Mouse (Mus musculus): ENCODE results near the gene Mrps18a. TPM values are rescaled to one million over a fixed set of nuclear protein-coding genes. Genes with fewer than 3 reads are reported as not detected.

Mrps18a gene
- polyA plus RNA-seq, 1 experiment from 2014 or later = 166 TPM

DNA sequence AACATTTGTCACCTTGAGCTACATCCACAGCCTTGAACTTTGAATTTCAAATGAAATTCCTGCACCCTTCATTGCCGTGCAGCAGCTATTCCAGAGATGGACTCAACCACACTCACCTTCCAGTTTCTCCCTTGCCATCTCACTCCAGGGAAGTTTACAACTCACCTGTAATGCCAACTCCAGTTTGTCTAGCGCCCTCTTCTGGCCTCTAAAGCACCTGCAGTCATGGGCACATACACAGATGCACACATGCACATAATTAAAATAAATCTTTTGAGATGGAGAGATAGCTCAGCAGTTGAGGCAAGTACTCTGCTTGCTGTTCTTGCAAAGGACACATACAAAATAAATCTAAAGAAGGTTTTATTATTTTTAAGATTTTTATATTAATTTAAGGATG is 31.7 kb upstream of the Mrps18a start:
- 69% methylated on average over 2 of the region's 2 CpGs for WGBS
- Histone ChIP-seq H3K4me3 (no peak overlapping the region), H3K4me1 (peaks cover 31% of the 10 kb centered on the region), H3K9me3 (0 out of 2 replicates have a peak, but pooled peaks cover 4% of the 10 kb centered on the region), H3K27ac (no peak overlapping the region), H3K36me3 (no peaks in the 10 kb centered on the region), H3K27me3 (ENCODE audit: insufficient read depth, poor library complexity, severe bottlenecking) (peaks cover 1% of the 10 kb centered on the region)
- DNase-seq (ENCODE audit: low spot score) = no peak

DNA sequence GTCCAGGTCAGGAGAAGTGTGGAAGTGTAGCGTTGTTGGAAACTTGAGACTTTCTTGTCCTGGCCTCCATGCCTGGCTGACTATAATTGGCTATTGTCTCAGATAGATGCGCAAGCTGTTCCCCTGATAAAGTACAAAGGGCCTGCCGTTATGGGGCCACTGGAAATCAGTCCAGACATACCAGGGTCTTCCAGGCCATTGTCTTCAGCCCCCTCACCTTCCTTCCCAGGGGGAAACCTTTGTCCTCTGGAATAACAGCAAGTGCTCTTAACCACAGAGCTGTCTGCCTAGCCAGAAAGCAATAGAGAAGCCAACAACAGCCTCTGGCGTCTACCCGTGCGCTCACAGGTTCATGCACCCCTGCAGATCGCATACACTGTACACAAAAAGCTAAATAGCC is 30.4 kb upstream of the Mrps18a start:
- Histone ChIP-seq H3K27ac (no peak overlapping the region; the same call in 1 of the 2 replicates), H3K4me3 (no peak overlapping the region)
- whole genome bisulfite sequencing = 38% methylated on average over 7 of the region's 7 CpGs

DNA sequence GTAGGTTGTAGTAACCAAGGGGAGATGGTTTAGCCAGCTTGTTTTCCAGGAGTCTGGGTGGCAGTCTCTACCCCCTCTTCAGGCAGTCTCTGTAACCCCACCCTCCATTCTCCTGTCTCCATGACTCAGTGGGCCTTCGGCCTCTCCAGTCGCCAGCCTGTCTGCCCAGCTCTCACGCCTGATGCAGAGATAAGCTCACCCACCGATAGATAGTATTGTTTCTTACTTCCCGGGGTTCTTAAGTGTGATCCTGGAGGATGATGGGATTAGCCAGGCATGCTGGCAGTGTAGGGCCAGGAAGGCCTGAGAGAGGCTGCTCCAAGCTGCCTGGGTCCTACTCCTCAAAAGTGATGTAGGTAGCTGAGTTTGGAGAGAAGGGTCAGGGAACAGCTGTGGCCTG is 29.7 kb upstream of the Mrps18a start:
- Histone ChIP-seq H3K4me3 (no peak overlapping the region), H3K4me1 (peaks cover 39% of the 10 kb centered on the region), H3K36me3 (no peaks in the 10 kb centered on the region), H3K9me3 (0 out of 2 replicates have a peak, but pooled peaks cover 4% of the 10 kb centered on the region), H3K27ac (peak overlapping the region; percentile 64; the same call in 1 of the 2 replicates), H3K27me3 (ENCODE audit: insufficient read depth, poor library complexity, severe bottlenecking) (peaks cover 4% of the 10 kb centered on the region)
- DNase-seq (ENCODE audit: low spot score) = no peak
- 14% methylated on average over 5 of the region's 5 CpGs for WGBS

More for the DNA sequence above, 30.4 kb upstream of the Mrps18a start:
- no peak for DNase-seq (ENCODE audit: low spot score)
- no peaks in the 10 kb centered on the region for H3K36me3 ChIP-seq
- peaks cover 4% of the 10 kb centered on the region for H3K27me3 ChIP-seq (ENCODE audit: insufficient read depth, poor library complexity, severe bottlenecking)
- H3K4me1 ChIP-seq = peaks cover 38% of the 10 kb centered on the region
- 0 out of 2 replicates have a peak, but pooled peaks cover 4% of the 10 kb centered on the region for H3K9me3 ChIP-seq

DNA sequence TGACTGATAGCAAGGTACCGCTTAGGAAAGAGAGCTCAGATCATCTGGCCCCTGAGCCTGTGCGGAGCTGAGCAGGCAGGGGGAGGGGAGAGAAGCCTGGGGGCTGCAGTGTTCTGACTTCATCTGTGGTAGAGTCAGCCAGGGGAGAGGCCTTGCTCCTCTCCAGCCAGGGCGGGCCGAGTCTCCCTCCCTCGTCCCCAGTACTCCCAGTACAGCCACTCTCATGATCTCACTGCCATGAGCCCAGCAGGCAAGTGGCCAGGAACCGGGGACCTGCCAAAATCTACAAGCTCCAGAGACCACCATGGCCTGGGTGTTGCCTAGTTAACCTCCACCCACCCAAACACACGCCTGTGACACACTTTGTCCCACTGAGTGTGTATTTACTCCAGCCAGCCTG is 29.1 kb upstream of the Mrps18a start:
- WGBS = 38% methylated on average over 7 of the region's 7 CpGs
- DNase-seq (ENCODE audit: low spot score) = no peak
- Histone ChIP-seq H3K36me3 (no peaks in the 10 kb centered on the region), H3K4me1 (peaks cover 45% of the 10 kb centered on the region), H3K4me3 (no peak overlapping the region), H3K27ac (peak overlapping the region; percentile 64), H3K27me3 (ENCODE audit: insufficient read depth, poor library complexity, severe bottlenecking) (peaks cover 4% of the 10 kb centered on the region), H3K9me3 (0 out of 2 replicates have a peak, but pooled peaks cover 4% of the 10 kb centered on the region)

DNA sequence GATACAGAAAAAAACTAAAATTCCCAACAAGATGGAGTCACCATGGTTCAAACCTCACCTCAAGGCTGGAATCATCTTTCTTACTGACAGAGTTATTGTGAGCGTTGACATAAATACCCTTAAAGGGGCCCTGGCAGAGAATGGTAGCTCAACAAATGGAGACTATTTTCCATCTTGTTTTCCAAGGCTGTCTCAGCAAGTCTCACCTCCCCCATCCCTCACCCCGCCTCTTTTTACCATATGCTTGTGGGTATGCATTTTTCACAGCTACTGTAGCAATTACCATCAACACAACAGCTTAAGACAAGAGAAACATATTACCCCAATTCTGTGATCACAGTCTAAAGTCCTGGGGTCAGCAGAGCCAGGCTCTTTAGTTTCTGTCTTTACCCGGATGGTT is 27.4 kb upstream of the Mrps18a start:
- Histone ChIP-seq H3K27ac (peak overlapping the region; percentile 85; the same call in 1 of the 2 replicates), H3K4me1 (peaks cover 54% of the 10 kb centered on the region), H3K36me3 (no peaks in the 10 kb centered on the region), H3K4me3 (no peak overlapping the region), H3K9me3 (0 out of 2 replicates have a peak, but pooled peaks cover 4% of the 10 kb centered on the region), H3K27me3 (ENCODE audit: insufficient read depth, poor library complexity, severe bottlenecking) (peaks cover 5% of the 10 kb centered on the region; the same call in 1 of the 2 replicates)
- WGBS = 81% methylated on average over 3 of the region's 3 CpGs
- no peak for DNase-seq (ENCODE audit: low spot score)

DNA sequence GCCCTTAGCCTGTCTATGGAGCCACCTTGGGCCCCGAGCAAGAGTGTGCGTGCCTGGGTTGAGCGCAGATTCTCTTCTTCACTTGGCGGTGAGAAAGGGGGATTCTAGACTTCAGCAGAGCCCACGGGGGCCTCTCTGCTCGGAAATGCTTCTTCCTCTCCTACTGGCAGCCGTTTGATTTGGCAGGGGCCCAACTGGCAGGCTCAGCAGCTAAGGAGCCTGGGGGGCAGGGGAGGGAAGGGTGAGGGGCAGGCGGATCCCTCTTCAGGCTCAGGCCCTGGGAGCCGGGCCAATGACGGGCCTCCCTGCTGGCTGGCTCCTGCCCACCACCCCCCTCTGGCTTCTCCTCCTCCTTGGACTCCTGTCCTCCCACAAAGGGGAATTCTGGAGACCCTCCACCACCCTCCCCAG is 26.7 kb upstream of the Mrps18a start:
- peak overlapping the region; percentile 85 for H3K27ac ChIP-seq
- peaks cover 54% of the 10 kb centered on the region for H3K4me1 ChIP-seq
- H3K36me3 ChIP-seq = no peaks in the 10 kb centered on the region
- 8% methylated on average over 10 of the region's 10 CpGs for WGBS
- peaks cover 12% of the 10 kb centered on the region for H3K27me3 ChIP-seq (ENCODE audit: insufficient read depth, poor library complexity, severe bottlenecking)
- peak; percentile 88 for DNase-seq (ENCODE audit: low spot score)
- H3K9me3 ChIP-seq = 0 out of 2 replicates have a peak, but pooled peaks cover 1% of the 10 kb centered on the region
- H3K4me3 ChIP-seq = peak overlapping the region; percentile 38

DNA sequence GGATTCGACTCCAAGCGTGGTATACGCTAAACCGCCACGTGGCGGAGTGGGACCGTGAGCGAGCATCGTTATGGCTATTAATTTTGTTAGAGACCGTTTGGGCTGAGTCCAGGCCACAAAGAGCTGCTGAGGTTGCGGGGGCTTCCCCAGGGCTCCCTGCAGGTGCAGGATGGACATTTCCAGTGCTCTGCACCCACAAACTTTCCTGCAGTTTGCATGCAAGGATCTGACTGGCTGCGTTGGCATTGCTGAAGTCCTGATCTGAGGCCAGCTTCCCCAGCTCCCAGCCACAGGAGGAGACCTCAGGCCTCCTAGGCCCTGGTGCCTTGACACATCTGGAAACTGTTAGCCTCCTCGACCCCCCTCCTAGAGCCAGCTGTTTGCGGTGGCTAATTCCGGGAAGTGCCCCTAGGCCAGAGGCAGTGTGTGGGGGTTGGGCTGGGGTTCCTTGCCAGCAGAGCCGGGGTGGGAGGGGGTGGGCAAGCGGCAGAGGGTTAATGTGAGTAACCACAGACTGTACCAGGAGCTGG is 24.4 kb upstream of the Mrps18a start:
- H3K27ac ChIP-seq = peak overlapping the region; percentile 74
- 58% methylated on average over 17 of the region's 17 CpGs for WGBS
- peaks cover 14% of the 10 kb centered on the region for H3K27me3 ChIP-seq (ENCODE audit: insufficient read depth, poor library complexity, severe bottlenecking)
- peaks cover 37% of the 10 kb centered on the region for H3K4me1 ChIP-seq
- no peak for DNase-seq (ENCODE audit: low spot score)
- no peak overlapping the region for H3K4me3 ChIP-seq
- H3K36me3 ChIP-seq = no peaks in the 10 kb centered on the region
- H3K9me3 ChIP-seq = no peaks in the 10 kb centered on the region

DNA sequence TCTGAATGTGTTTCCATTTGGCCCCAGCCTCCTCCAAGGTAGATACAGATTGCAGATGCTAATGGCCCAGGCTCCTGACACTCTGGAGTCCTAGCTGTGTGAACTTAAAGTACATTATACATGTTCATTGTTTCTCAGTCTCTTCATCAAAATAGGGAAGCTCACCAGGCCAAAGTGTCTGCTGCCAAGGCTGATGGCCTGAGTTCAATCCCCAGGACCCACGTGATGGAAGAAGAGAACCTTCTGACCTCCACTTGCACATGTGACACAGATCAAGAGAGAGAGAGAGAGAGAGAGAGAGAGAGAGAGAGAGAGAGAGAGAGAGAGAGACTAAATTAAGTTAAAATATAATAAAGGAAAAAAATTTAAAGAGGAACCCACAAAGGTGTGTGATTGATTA is 19.4 kb upstream of the Mrps18a start:
- 90% methylated on average over 1 of the region's 1 CpGs for WGBS
- Histone ChIP-seq H3K9me3 (no peaks in the 10 kb centered on the region), H3K4me3 (no peak overlapping the region), H3K27me3 (ENCODE audit: insufficient read depth, poor library complexity, severe bottlenecking) (peaks cover 20% of the 10 kb centered on the region), H3K36me3 (no peaks in the 10 kb centered on the region), H3K27ac (no peak overlapping the region), H3K4me1 (peaks cover 16% of the 10 kb centered on the region)
- DNase-seq (ENCODE audit: low spot score) = no peak

DNA sequence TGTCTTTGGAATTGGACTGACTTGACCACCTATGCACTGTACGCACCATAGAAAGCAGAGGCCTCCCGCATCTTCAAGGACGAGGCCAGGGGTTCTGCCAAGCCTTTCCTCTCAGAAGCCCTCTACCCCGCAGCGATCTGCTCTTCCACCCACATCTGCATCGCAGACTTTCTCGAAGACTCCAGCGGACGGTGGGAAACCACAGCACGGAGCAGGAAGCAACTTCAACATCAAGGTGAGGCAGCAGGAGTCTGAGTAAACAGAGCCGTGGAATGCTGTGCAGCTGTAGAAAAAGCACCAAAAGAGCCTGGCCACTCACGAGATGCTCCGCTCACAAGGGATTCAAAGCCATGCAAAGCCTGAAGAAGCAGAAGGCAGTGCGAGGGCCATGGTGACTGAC is 18.9 kb upstream of the Mrps18a start:
- H3K36me3 ChIP-seq = no peaks in the 10 kb centered on the region
- no peak overlapping the region for H3K27ac ChIP-seq
- no peak overlapping the region for H3K4me3 ChIP-seq
- WGBS = 69% methylated on average over 14 of the region's 14 CpGs
- DNase-seq (ENCODE audit: low spot score) = no peak
- H3K4me1 ChIP-seq = peaks cover 11% of the 10 kb centered on the region
- peaks cover 25% of the 10 kb centered on the region for H3K27me3 ChIP-seq (ENCODE audit: insufficient read depth, poor library complexity, severe bottlenecking)
- H3K9me3 ChIP-seq = no peaks in the 10 kb centered on the region

DNA sequence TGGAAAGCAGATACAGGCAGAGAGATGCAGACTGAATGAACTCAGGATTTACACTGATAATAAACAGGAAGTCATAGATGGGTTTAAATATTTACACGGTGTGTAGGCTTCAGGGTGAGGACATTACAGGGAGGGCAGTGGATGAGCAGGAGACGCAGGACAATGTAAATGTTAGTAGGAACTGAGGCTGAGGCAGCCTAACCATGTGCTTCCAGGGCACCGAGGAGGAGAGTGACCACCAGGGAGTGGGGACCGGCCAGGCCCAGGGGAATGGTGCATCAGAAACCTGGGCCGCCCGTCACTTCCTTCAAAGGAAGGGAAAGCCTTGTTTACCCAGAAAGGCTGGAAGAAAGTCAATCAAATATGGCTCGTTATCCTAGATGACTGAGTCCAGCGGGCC is 12.3 kb upstream of the Mrps18a start:
- Histone ChIP-seq H3K36me3 (no peaks in the 10 kb centered on the region), H3K4me1 (peaks cover 12% of the 10 kb centered on the region; the same call in 1 of the 2 replicates), H3K9me3 (no peaks in the 10 kb centered on the region), H3K27ac (0 out of 2 replicates have a peak overlapping the region, but pooled peaks have one; percentile 1), H3K4me3 (no peak overlapping the region), H3K27me3 (ENCODE audit: insufficient read depth, poor library complexity, severe bottlenecking) (peaks cover 15% of the 10 kb centered on the region)
- DNase-seq (ENCODE audit: low spot score) = no peak
- WGBS = 55% methylated on average over 8 of the region's 8 CpGs

DNA sequence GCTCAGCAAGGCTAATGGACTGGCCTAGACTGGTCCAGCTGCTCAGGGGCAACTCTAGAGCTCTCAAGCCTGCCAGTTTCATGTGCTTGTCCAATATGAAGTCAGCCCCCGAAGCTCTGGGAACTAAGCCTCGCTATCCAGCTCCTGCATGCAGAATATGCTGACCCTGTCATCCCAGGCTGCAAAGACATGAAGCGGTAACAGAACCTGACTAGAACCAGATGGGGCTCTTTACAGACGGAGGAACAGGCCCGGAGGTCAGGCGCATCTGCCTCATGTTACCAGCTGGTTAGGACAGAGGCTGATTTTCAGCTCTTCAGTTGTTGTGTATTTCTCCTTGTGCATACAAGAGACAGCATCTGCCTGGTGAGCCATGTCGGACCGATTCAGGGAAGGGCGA is 8.9 kb upstream of the Mrps18a start:
- 88% methylated on average over 9 of the region's 9 CpGs for WGBS
- no peak overlapping the region for H3K4me3 ChIP-seq
- no peak for DNase-seq (ENCODE audit: low spot score)

DNA sequence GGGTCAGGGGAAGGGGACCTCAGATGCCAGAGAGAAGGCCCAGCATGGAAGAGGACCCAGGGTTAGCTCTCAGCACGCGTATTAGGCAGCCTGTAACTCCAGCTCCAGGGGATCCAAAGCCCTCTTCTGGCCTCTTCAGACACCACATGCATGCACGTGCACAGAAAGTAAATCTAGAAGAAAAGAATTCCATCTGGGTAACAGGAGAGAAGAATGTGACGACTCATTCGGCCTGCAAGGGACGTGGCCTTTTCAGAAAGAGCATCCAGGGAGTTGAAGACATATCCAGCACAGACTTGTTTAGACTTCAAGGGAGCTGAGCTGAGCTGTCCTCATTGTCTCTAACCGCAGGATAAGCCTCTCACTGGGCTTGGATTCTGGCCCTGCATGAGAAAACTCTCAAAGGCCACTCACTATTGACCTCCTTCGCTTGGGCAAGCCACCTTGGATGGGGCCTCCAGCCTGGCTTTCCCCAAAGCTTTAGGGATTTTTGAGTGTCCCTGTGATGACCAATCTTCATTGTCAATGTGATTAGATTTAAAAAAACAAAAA is 8.1 kb upstream of the Mrps18a start:
- H3K9me3 ChIP-seq = no peaks in the 10 kb centered on the region
- H3K36me3 ChIP-seq = no peaks in the 10 kb centered on the region
- peaks cover 17% of the 10 kb centered on the region for H3K4me1 ChIP-seq
- H3K27me3 ChIP-seq (ENCODE audit: insufficient read depth, poor library complexity, severe bottlenecking) = no peaks in the 10 kb centered on the region
- WGBS = 72% methylated on average over 8 of the region's 8 CpGs
- no peak overlapping the region for H3K27ac ChIP-seq
- H3K4me3 ChIP-seq = no peak overlapping the region
- DNase-seq (ENCODE audit: low spot score) = no peak

More for the DNA sequence above, 8.9 kb upstream of the Mrps18a start:
- peaks cover 17% of the 10 kb centered on the region for H3K4me1 ChIP-seq
- no peaks in the 10 kb centered on the region for H3K36me3 ChIP-seq
- no peaks in the 10 kb centered on the region for H3K9me3 ChIP-seq
- no peak overlapping the region for H3K27ac ChIP-seq
- H3K27me3 ChIP-seq (ENCODE audit: insufficient read depth, poor library complexity, severe bottlenecking) = 0 out of 2 replicates have a peak, but pooled peaks cover under 1% of the 10 kb centered on the region

DNA sequence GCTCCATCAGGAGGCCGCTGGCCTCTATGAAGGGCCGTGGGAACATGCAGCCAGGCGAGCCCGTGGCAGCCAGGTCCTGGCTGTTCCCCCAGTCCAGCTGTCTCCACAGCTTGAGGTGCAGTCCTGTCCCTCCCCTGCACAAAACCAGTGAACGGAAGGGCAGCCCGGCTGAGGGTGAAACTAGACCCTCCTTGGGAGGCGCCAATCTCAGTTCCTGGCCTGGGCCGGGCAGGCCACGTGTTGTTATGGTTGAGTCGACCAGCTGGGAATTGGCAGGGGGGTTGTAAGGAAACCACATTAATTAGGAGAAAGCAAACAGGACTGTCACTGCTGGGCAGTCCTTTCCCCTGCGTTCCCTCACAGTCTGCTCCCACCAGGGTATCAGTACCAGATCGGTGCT is 6.3 kb upstream of the Mrps18a start:
- no peak overlapping the region for H3K4me3 ChIP-seq
- H3K9me3 ChIP-seq = no peaks in the 10 kb centered on the region
- no peak for DNase-seq (ENCODE audit: low spot score)
- WGBS = 31% methylated on average over 12 of the region's 12 CpGs
- H3K36me3 ChIP-seq = no peaks in the 10 kb centered on the region
- H3K27ac ChIP-seq = peak overlapping the region; percentile 75
- H3K4me1 ChIP-seq = peaks cover 13% of the 10 kb centered on the region
- peaks cover 3% of the 10 kb centered on the region; the same call in 1 of the 2 replicates for H3K27me3 ChIP-seq (ENCODE audit: insufficient read depth, poor library complexity, severe bottlenecking)

Measured in heart, embryonic 10.5 days (tissue).